Mouse (Mus musculus) heart, adult 18-20 months (tissue): ENCODE results near the gene Sfrp2. TPM values are rescaled to one million over a fixed set of nuclear protein-coding genes. Genes with fewer than 3 reads are reported as not detected.

Experiments used
- total RNA-seq, 2 experiments: library from RNA; stranded (reverse); gene quantifications; 2 replicates each; pipeline ENCODE4 v1.2.3; 2021

The Sfrp2 gene
- total RNA-seq, 2 experiments from 2014 or later: 4.8 to 4.9 TPM

Other genes starting within 250 kb of the Sfrp2 start
- gene Tlr2, start 75.4 kb downstream of the Sfrp2 start, total RNA-seq: 1 to 10 TPM; 1.8 to 1.9 TPM